Mouse (Mus musculus) thymus, postnatal 4 days (tissue): ENCODE measurements around the gene Oas2.
A peak's percentile ranks its signal among the peaks of the same experiment; 100 is the strongest.

Experiments used
- DNase-seq: peaks from one replicate; pipeline ENCODE4 v3.0.0; 2021

Gene Oas2

DNA sequence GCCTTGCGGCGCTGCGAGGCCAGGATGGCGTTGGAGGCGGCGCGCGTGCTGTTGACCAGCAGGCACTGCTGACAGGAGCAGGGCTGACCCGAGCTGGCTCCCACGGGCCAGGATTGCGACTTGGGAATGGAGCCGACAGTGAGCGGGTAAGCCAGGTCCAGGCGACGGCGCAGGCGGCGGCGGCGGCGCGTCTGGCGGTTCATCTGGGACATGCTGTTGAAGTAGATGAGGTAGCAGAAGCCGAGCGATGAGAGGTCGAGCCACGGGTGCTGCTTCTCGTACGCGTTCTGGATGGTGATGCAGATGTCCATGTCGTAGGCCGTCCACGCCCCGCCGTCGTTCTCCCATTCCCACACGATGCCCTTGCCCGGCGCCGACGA lies 55.0 kb downstream of the Oas2 start:
- DNase-seq, result peak; percentile 67

DNA sequence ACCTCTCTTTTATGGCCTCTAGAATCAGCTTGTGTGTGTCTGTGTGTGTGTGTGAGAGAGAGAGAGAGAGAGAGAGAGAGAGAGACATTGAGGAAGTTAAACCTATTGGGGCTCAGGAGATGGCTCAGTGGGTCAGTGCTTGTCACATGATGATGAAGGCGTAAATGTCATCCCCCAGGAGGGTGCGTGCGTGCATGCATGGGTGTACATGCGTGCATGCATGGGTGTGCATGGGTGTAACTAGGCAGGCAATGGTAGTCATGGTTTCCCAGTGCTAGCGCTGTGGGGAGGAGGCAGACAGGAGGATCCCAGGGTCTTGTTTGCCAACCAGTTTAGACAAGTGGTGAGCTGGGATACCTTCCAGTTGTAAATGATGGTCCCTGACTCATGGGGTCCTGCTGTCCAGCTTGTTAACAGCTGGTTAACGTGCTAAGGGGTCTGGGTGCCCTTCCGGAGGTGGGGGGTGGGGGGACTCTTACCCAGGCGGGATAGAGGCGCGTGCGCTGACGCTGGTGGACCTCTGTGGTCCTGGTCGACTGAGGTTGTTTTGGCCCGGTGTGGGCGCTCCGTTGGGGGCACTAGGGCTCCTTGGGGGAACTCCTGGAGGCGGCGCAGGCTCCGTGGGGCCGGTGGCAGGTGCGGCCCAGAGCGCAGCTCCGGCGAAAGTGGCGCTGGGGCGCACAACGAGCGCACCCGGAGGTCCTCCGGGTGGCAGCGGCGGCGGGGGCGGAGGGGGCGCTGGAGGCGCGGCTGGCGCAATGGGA lies 55.5 kb downstream of the Oas2 start:
- no peak for DNase-seq

DNA sequence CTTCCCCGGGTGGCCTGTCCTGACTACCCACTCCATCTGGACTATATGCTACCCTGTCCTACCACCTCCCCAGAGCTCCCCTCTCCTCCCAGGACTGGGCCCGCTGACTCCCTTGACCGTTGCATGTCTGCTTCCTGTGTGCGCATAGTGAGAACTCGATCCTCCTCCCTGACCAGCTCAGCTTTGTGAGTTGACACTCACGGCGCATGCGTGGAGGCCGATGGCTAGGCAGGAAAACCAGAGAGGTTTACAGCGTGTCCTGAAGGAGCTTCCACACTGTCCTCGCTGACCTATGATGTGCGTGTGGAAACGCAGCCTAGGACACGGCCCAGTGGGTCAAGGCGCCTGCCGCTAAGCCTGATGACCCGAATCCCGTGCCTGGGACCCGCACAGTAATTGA lies 57.6 kb downstream of the Oas2 start:
- no peak for DNase-seq

DNA sequence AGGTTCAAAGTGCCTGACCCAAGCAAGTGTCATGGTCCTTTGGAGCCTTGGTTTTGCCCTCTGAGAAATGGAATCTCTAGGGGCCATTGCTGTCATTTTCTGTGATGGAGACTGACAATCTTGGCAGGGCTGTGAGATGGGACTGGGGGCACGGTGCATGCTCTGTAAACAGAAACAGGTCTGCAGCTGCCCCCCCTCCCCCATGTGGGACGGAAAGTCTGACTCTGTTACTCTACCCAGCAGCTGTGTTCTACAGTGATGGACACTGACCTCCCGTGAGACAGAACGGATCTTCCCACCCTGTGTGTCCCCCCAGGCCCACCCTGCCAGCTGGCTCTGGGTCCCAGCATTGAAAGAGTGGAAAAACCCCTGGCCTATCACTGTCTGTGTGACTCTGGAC lies 59.2 kb downstream of the Oas2 start:
- no peak for DNase-seq

DNA sequence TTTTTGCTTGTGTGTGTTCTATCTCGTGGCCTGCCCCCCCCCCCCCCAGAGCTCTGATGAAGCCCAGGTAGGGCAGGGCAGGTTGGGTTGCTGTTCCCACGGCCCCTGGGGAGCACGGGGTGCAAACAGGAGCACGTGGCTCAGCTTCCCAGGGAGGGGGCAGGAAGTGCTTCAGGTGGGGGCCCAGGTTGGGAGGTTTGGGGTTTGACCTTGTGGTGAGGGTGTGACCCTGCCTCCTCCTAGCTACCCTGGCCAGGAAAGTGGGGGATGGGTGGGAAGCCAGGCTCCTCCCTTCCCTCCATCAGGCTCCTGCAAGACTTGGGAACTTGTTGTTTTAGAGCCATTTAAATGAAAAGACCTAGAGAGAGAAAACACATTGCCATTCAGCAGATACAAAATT lies 61.2 kb downstream of the Oas2 start:
- DNase-seq, result peak; percentile 71

DNA sequence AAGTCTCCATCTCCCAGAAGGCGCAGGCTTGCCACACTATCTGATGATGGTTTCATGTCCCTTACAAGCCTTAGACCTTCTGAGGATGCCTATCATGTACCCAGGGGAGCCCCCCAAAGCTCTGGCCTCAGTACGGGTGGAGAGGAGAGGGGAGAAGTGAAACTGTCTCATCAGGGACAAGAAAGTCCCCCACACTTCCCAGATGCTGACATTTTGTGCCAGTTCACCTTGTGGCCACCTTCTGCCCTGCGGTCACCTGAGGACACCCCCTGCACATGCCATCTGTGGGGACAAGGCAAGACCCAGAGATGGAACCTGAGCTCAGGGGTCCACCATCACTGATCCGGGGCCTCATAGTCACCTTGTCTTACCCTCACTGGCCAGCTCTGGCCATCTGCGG lies 61.8 kb downstream of the Oas2 start:
- no peak for DNase-seq

DNA sequence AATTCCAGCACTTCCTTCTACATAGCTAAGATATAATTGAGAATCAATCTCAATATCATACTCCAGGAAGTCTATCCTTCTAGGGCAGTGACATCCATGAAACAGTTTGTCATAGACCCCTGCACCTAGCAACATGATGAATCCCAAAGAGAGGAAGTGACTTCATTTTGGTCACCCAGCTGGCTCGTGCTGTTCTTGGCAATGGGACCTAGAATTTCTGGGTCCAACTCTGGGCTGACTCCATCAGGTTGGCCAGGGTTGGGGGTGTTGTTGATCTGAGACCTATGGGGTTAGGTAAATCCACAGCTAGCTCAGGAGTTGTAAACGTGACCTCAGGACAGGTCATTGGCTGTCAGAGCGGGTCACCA lies 62.2 kb downstream of the Oas2 start:
- no peak for DNase-seq

DNA sequence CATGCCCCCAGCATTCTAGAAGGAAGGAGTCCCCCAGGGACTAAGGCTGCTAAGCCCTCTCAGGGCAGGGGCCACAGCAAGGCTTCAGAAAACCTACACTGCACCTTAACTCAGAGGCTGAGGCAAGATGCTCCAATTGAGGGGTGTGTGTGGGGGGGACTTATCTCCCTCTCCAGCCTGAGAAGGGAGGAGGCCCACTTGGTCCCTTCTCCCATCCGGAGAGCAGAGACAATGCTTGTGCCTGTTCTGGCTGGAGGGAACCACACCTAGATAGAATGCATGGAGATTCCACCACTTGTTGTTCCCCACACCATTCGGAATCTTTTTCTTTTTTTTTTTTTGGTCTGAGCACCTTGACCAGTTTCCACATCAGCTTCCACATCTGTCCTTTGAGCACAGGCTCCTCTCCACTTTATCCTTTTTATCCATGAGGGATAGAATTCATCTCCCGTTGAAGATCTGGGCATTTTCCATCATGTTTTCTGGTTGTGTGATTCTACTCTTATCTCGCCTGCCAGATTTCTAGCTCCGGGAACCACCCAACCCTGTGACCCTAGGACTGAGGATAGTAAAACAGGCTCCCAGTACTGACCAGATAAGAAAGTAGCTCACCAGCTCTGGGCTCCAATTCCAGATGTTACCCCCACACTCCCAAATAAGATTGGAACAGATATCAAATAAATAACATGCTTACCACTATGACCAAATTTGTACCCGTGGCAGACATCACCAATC lies 62.7 kb downstream of the Oas2 start:
- no peak for DNase-seq

DNA sequence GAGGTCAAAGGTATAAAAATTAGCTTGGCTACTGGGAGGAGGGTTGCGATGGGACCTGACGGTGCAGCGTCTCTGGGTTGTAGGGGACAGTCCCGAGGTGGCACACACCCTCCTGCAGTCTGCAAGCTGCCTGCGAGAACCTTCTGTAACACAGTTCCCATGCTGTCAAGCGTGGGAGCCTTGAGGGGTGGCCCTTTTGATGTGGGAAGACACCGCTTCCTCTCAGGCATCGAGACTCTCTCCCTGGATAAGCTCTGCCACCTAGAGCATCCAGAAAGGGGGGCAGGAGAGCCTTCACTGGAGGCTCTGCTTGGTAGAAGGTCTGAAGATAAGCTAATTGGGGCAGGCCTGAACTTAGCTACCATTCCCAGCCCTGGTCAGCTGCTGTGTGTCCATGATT lies 64.0 kb downstream of the Oas2 start:
- DNase-seq, result peak; percentile 81

DNA sequence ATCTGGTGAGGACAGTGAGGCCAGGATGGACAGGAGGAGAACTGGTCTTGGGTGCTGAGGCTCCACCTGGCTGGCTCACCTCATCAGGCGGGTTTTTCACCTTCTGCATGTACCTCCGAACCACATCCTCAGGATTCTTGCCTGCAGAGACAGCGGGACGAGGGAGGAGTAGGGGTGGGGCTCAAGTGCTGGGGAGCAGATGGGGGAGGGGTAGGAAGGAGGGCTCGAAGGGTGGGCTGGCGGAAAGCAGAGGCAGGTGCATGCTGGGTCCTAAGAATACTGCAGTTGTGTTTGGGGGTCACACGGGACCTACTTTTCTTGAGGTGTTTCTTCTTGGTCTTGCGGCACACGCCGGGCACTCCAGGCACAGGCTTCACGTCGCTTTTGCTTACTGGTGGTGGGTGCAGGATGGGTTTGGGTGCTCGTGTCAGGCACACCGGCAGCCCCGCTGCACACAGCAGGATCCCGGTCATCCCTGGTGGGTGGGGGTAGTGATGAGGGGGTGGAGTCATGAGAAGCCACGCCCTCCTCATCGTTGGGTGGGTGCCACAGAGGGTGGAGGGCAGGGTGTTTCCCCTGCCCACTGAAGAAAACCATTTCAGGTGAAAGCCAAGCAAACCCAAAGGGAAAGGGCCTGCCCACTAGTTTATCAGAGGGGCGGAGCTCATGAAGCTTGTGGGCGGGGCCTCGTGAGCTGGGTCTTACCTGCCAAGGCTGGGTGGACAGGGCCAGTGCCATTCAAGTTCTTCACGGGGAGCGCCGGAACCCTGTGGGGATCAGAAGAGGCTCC lies 66.5 kb downstream of the Oas2 start:
- DNase-seq, result peak; percentile 51

DNA sequence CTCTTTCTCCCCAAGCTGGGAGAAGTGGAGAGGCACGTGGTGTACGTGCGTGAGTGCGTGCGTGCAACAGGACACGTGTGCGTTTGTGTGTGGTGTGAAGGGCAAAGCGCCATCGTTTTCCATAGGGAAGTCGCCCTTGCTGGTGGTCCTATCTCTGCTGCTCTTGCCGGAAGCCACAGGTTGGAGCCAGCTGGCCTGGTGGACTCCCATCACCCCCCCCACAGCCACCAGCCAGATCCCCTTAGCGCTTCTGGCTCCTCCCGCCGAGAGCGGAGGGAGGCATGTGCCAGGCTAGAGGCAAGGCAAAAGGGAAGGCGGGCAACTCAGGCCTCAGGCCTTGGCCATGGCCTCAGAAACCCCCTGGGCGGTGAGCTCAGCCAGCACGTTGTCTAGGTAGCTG lies 68.7 kb downstream of the Oas2 start:
- no peak for DNase-seq
